In genomic region chr9:14086201-14086600, GRCm38 (mm10) we compare ENCODE assay signal across 11 mouse cellular contexts.
"Had no signal": no experiment of that assay in that cellular context is flagged by ENCODE, and none has a peak within 500 bp of the region (broad histone marks: within the 10 kb centered on the region; RNA-seq: fewer than 3 reads in every experiment).

No protein-coding gene starts in this region.

- H3K4me3 ChIP-seq: limb, embryonic 15.5 days; liver, embryonic 12.5 days; midbrain, embryonic 10.5 days; neural tube, embryonic 12.5 days; stomach, embryonic 15.5 days had no signal

- H3K9me3 ChIP-seq: limb, embryonic 15.5 days; liver, embryonic 12.5 days; midbrain, embryonic 10.5 days; neural tube, embryonic 12.5 days; stomach, embryonic 15.5 days had no signal

- H3K4me1 ChIP-seq: liver, embryonic 12.5 days; midbrain, embryonic 10.5 days; neural tube, embryonic 12.5 days; stomach, embryonic 15.5 days had no signal

- H3K9ac ChIP-seq: limb, embryonic 15.5 days; liver, embryonic 12.5 days; lung, embryonic 14.5 days; neural tube, embryonic 12.5 days; stomach, embryonic 15.5 days had no signal

- H3K36me3 ChIP-seq: limb, embryonic 15.5 days; liver, embryonic 12.5 days; midbrain, embryonic 10.5 days; neural tube, embryonic 12.5 days; stomach, embryonic 15.5 days had no signal

- DNase-seq: lung, embryonic 14.5 days; lung, postnatal 10 days; lung, postnatal 4 days; midbrain, embryonic 14.5 days; right cerebral cortex, postnatal 14 days; thymus, postnatal 36 days had no signal

- H3K4me2 ChIP-seq: limb, embryonic 15.5 days; liver, embryonic 12.5 days; lung, embryonic 14.5 days; neural tube, embryonic 12.5 days; stomach, embryonic 15.5 days had no signal

- H3K27ac ChIP-seq: limb, embryonic 15.5 days; liver, embryonic 12.5 days; midbrain, embryonic 10.5 days; neural tube, embryonic 12.5 days; stomach, embryonic 15.5 days had no signal

- H3K27me3 ChIP-seq: limb, embryonic 15.5 days; liver, embryonic 12.5 days; neural tube, embryonic 12.5 days; stomach, embryonic 15.5 days had no signal

- ATAC-seq: liver, embryonic 12.5 days had no signal
